Mouse (Mus musculus) right cerebral cortex, postnatal 25 days (tissue): Measurements from ENCODE around the gene Cox6b2.

Experiments
- DNase-seq: peaks from one replicate; pipeline ENCODE4 v3.0.0; 2022

The Cox6b2 gene

DNA sequence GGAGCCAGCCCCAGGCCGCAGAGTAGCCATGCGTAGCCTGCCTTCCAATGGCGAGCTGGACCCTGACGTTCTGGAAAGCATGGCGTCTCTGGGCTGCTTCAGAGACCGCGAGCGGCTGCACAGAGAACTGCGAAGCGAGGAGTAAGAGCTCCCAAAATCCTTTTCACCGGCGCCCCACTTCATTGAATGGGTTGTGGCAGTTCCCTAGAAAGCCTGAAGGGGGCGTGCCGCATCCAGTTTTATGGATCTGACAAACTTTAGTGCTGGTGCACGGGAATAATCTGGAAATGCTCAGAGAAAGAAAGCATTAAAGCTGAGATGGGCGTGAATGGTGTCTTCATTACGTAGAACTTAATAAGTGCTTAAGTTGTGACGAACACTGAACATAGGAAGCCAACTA, 47.8 kb downstream of the Cox6b2 start:
- no peak for DNase-seq

DNA sequence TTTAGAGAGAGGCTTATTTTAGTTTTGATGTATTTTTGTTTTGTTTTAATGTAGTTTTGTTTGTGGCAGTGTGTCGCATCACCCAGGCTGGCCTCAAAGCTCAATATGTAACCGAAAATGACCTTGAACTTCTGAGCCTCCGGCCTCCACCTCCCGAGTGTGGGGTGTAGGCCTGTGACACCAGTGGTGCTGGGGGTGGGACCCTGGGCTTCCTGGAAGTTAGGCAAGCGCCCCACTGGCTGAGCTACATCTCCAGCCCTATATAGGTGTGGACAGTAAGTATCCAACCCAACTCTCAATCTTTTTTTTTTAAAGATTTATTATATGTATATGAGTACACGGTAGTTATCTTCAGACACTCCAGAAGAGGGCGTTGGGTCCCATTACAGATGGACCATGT, 49.7 kb downstream of the Cox6b2 start:
- no peak for DNase-seq

DNA sequence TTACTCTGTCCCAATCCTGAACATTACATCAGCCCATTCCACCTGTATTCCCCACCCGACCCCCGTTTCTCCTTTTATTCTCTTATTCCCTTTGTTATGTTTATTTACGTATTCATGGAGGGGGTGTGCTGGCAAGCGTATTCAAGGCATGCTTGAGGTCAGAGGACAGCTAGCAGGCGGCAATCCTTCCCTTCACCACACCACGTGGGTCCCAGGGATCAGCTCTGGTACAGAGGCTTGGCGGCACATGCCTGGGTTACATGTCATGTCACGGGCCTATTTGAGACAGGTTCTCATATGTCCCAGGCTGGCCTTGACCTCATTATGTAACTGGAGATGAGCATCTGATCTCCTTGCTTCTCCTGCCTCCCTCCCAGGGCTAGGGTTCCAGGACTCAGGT, 50.6 kb downstream of the Cox6b2 start:
- DNase-seq = no peak
